Mouse (Mus musculus) thymus, adult 2 months (tissue): ENCODE data around the gene Polr2b. TPM values are rescaled to one million over a fixed set of nuclear protein-coding genes. Genes with fewer than 3 reads are reported as not detected.

ENCODE experiments used
- DNase-seq: peaks from one replicate; pipeline ENCODE4 v3.0.0; 2021
- H3K27ac ChIP-seq: fragments of 200-500 bp; 2 replicates; pipeline ENCODE4 v1.5.1; 2012; ENCODE audit warnings: low read length, control low read depth; ENCODE audit not compliant: control insufficient read depth, insufficient read depth
- H3K27me3 ChIP-seq: fragments of 200-500 bp; 2 replicates; pipeline ENCODE4 v1.6.1; 2012; ENCODE audit warnings: mild to moderate bottlenecking, low read length, moderate library complexity, mixed read lengths; ENCODE audit not compliant: control insufficient read depth, insufficient read depth
- H3K36me3 ChIP-seq: fragments of 200-500 bp; 2 replicates; pipeline ENCODE4 v1.6.1; 2012; ENCODE audit warnings: mild to moderate bottlenecking, low read length, moderate library complexity; ENCODE audit not compliant: control insufficient read depth, insufficient read depth
- H3K4me1 ChIP-seq: fragments of 200-500 bp; replicated peaks from 2 replicates; pipeline ENCODE4 v1.6.1; 2012; ENCODE audit warnings: low read length; ENCODE audit not compliant: control insufficient read depth, insufficient read depth
- H3K4me3 ChIP-seq: fragments of 200-500 bp; 2 replicates; pipeline ENCODE4 v1.5.1; 2012; ENCODE audit warnings: mild to moderate bottlenecking, low read length, control low read depth, moderate library complexity; ENCODE audit not compliant: control insufficient read depth, insufficient read depth
- CTCF ChIP-seq: fragments of 200-500 bp; IDR thresholded peaks from 2 replicates; pipeline ENCODE4 v1.5.1; 2012; ENCODE audit warnings: mild to moderate bottlenecking, control low read depth, low read length, moderate library complexity, borderline replicate concordance; ENCODE audit not compliant: control insufficient read depth, poor library complexity, insufficient read depth; ENCODE audit errors: extremely low read depth
- POLR2A ChIP-seq: fragments of 200-500 bp; IDR thresholded peaks from 2 replicates; pipeline ENCODE4 v1.6.1; 2012; ENCODE audit warnings: mild to moderate bottlenecking, low read length, control low read depth, moderate library complexity; ENCODE audit not compliant: control insufficient read depth, poor library complexity, insufficient read depth; ENCODE audit errors: extremely low read depth
- WGBS: fragments of 180-500 bp; shearing (Covaris S2); methylation state at CpG from one replicate; pipeline ENCODE4 v1.1.7; 2018; 5-methylcytosine and 5-hydroxymethylcytosine counted together
- polyA plus RNA-seq: library from polyadenylated mRNA; depleted of rRNA; stranded (reverse); fragments of >200 nt; gene quantifications from 2 replicates; pipeline ENCODE4 v1.2.3, GENCODE M21; 2012

The Polr2b gene
- polyA plus RNA-seq, 1 experiment: 25.8 TPM

GRCm38 (mm10) chr5:77383799-77384554, 74.0 kb downstream of the Polr2b start:
- Histone ChIP-seq H3K36me3 (no peaks in the 10 kb centered on the region), H3K27ac (no peak overlapping the region), H3K27me3 (no peaks in the 10 kb centered on the region), H3K4me1 (no peaks in the 10 kb centered on the region), H3K4me3 (no peak overlapping the region)
- TF ChIP-seq CTCF (no peak), POLR2A (no peak)
- 46% methylated on average over 5 of the region's 5 CpGs for WGBS
- DNase-seq: no peak

DNA sequence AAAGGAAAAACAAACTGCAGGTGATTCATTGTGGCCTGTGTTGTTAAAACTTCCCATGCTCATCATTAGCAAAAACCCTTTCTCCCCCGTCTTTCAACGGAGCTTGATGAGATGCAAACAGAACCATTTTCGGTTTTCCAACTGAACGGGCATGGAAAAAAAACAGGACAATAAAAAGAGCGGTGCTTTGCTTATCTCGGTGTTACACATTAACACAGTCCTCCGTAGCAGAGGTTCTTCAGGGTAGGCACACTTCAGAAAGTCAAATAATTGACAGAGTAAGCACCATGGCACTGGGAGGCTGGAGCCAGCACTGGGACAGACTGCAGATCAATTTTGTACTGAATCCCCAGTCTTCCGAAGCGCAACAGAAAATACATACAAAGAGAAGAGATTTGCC, 74.8 kb downstream of the Polr2b start:
- Histone ChIP-seq H3K4me3 (no peak overlapping the region), H3K36me3 (no peaks in the 10 kb centered on the region), H3K27me3 (no peaks in the 10 kb centered on the region), H3K4me1 (no peaks in the 10 kb centered on the region), H3K27ac (no peak overlapping the region)
- DNase-seq: no peak
- TF ChIP-seq POLR2A (no peak), CTCF (no peak)
- 93% methylated on average over 9 of the region's 9 CpGs for WGBS

- Histone ChIP-seq H3K4me1 (no peaks in the 10 kb centered on the region), H3K27ac (no peak overlapping the region), H3K4me3 (no peak overlapping the region), H3K27me3 (no peaks in the 10 kb centered on the region), H3K36me3 (no peaks in the 10 kb centered on the region)
- no peak for DNase-seq
- WGBS: 76% methylated on average over 5 of the region's 5 CpGs
- TF ChIP-seq CTCF (no peak), POLR2A (no peak)
Measured at GRCm38 (mm10) chr5:77385221-77385620, 75.3 kb downstream of the Polr2b start.

- Histone ChIP-seq H3K27ac (no peak overlapping the region), H3K36me3 (no peaks in the 10 kb centered on the region), H3K4me3 (no peak overlapping the region), H3K27me3 (no peaks in the 10 kb centered on the region), H3K4me1 (no peaks in the 10 kb centered on the region)
- WGBS: 48% methylated on average over 6 of the region's 6 CpGs
- TF ChIP-seq CTCF (no peak), POLR2A (no peak)
- DNase-seq: no peak
Measured at GRCm38 (mm10) chr5:77385900-77386595, 76.1 kb downstream of the Polr2b start.

DNA sequence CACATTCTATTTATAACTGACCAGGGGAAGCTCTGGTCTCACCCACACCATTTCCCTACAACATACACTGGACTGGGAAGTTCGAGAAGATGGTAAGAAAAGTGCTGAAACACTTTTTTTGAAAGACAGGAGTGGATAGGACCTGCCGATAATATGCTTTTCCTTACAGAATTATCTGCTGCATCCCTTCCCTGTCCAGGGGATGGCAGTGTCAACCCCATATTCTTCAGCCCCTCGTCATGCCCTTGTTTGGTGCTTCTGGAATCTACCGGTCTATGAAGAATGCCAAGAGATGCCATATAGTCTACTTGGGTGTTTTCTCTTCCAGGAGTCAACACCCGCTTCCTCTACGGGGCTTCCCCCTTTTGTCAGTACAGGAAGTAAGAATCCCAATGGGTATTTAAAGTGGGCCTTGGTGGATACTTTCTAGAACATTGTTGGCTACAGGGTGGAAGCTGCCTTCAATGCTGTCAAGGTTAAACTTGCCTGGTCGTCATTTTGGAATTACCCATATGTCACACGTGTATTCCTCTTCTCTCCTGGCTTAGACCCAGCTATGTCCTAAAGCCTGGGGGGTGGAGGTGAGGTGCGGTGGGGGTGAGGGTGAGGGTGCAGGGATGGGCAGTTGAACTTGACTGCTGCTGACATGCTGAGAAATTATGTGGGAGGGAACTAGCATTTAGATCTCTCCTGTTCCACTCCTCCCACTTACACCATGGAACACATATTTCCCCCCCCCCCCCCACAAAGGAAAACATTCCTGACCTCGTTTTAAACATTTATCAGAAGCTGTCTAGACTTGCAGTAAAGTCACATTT, 76.9 kb downstream of the Polr2b start:
- TF ChIP-seq POLR2A (no peak), CTCF (no peak)
- 64% methylated on average over 10 of the region's 10 CpGs for WGBS
- no peak overlapping the region for H3K4me3 ChIP-seq
- no peak for DNase-seq
- no peaks in the 10 kb centered on the region for H3K4me1 ChIP-seq
- H3K27me3 ChIP-seq: no peaks in the 10 kb centered on the region
- no peak overlapping the region for H3K27ac ChIP-seq
- no peaks in the 10 kb centered on the region for H3K36me3 ChIP-seq

DNA sequence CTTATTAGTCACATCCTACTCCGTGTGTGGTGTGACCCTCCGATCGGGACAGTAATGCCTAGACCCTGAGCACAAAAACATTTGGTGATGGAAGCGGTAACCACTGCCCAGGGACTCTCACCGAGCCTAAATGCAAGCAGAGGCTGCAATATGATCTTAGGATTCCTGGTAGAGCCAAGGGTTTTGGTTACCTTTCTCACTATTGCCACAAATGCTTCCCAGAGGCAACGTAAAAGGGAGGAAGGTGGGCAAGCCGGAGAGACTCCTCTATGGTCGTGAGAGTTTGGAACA, 77.4 kb downstream of the Polr2b start:
- no peaks in the 10 kb centered on the region for H3K36me3 ChIP-seq
- no peaks in the 10 kb centered on the region for H3K4me1 ChIP-seq
- no peak overlapping the region for H3K4me3 ChIP-seq
- WGBS: 94% methylated on average over 8 of the region's 8 CpGs
- no peaks in the 10 kb centered on the region for H3K27me3 ChIP-seq
- DNase-seq: no peak
- no peak overlapping the region for H3K27ac ChIP-seq
- TF ChIP-seq POLR2A (no peak), CTCF (no peak)
